In the genomic region with DNA sequence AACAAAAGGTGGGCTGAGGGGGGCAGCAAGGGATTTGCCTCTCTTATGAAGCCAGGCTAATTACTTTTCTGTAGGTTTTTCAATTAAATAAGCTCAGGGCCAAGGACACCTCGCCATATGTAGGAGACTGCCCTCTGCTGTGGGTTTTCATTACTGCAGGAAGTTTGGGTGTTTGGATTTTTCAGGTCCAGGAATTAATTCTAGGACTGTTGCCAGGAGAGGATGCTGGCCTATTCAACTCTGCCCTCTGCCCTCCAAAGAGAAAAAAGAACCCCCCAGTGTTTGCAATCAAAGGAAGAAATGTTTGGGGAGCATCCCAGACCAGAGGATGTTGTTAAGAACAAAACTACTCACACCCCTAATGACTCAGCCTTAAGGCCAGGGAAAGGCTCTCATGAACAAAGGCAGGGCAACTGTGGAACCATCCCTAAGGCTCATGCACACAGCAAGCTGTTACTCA, we compare ENCODE assay signal across 8 mouse cellular contexts. TPM values are rescaled to one million over a fixed set of nuclear protein-coding genes. Genes with fewer than 3 reads are reported as not detected.
A peak's percentile ranks its signal among the peaks of the same experiment; 100 is the strongest.
DNase-seq lines count a peak whose midpoint lies in the region; ATAC-seq and TF ChIP-seq lines count a peak whose summit lies in the region.

No protein-coding gene starts in this region.

- H3K36me3 ChIP-seq in liver, adult 2 months (ENCODE audit: control insufficient read depth, insufficient read depth, low read length) = no peaks in the 10 kb centered on the region
- H3K36me3 ChIP-seq in liver, embryonic 11.5 days (ENCODE audit: control insufficient read depth, insufficient read depth, low read length) = no peaks in the 10 kb centered on the region

- no peaks in the 10 kb centered on the region for H3K4me1 ChIP-seq in liver, adult 2 months (ENCODE audit: control insufficient read depth, insufficient read depth, low read length)
- H3K4me1 ChIP-seq in liver, embryonic 11.5 days (replicated peaks; ENCODE audit: control insufficient read depth, insufficient read depth, low read length) = no peaks in the 10 kb centered on the region

- H3K27me3 ChIP-seq in liver, adult 2 months (ENCODE audit: control insufficient read depth, insufficient read depth, low read length) = no peaks in the 10 kb centered on the region
- H3K27me3 ChIP-seq in liver, embryonic 11.5 days (replicated peaks; ENCODE audit: control insufficient read depth, insufficient read depth, low read length) = no peaks in the 10 kb centered on the region

- no peak overlapping the region for H3K4me2 ChIP-seq in liver, embryonic 11.5 days

- no peaks in the 10 kb centered on the region for H3K79me2 ChIP-seq in liver, adult 2 months (ENCODE audit: control insufficient read depth, insufficient read depth, low read length)

- TF ChIP-seq CTCF in liver, adult 2 months (IDR thresholded peaks at IDR 0.05; ENCODE audit: low read depth, low read length) = no peak; the same call in 1 of the 2 replicates

- ATAC-seq in liver, embryonic 11.5 days (replicated peaks; ENCODE audit: low FRiP score) = no peak
- no peak for ATAC-seq in inflammation-experienced regulatory T-cells, adult 6 months

- peak; percentile 44 for DNase-seq in liver, adult 2 months (ENCODE audit: extremely low read depth, low read depth, low spot score)
- no peak for DNase-seq in liver, embryonic 11.5 days (ENCODE audit: low spot score)
- DNase-seq in embryo, embryonic 10 days (ENCODE audit: low spot score) = peak; percentile 57
- peak; percentile 62 to 81 for DNase-seq in heart, adult 9 months (ENCODE audit: low spot score in 2 of 2)
- peak; percentile 81 to 91 for DNase-seq in kidney, postnatal 36 days
- peak; percentile 66 to 80 for DNase-seq in lung, adult 18-20 months
- DNase-seq in ovary, postnatal 36 days (ENCODE audit: low spot score) = peak; percentile 44

- H3K27ac ChIP-seq in liver, adult 2 months (replicated peaks; ENCODE audit: insufficient read depth, low read depth, low read length) = no peak overlapping the region
- H3K27ac ChIP-seq in liver, embryonic 11.5 days (ENCODE audit: low read depth, low read length) = no peak overlapping the region

- TF ChIP-seq POLR2A in liver, adult 2 months (IDR thresholded peaks at IDR 0.05; ENCODE audit: extremely low read depth, insufficient read depth, low read length) = no peak

- H3K4me3 ChIP-seq in liver, adult 2 months (ENCODE audit: insufficient read depth, low read depth, low read length) = no peak overlapping the region
- H3K4me3 ChIP-seq in liver, embryonic 11.5 days (ENCODE audit: low read depth, low read length) = no peak overlapping the region

- no peak overlapping the region for H3K9ac ChIP-seq in liver, adult 2 months (ENCODE audit: low read depth, low read length)
- no peak overlapping the region for H3K9ac ChIP-seq in liver, embryonic 11.5 days (ENCODE audit: low read depth, low read length)

- 0% methylated on average over 1 of the region's 1 CpGs for WGBS in liver, adult 2 months
- 6% methylated on average over 1 of the region's 1 CpGs for WGBS in liver, embryonic 11.5 days

- H3K9me3 ChIP-seq in liver, embryonic 11.5 days (ENCODE audit: control insufficient read depth, low read length) = no peaks in the 10 kb centered on the region

RNA-seq across cellular contexts. Expression of gene Prickle2, which starts 40.4 kb away (rescaled TPM):
- 1.1 and 1.6 TPM in 2 replicates for total RNA-seq in liver, adult 2 months (2014; rRNA removed)
- polyA plus RNA-seq in liver, adult 2 months (2012; rRNA removed) = 0.27 and 0.42 TPM in 2 replicates
- polyA plus RNA-seq in liver, embryonic 11.5 days (2014; fragmentation: Nextera tagmentation; extraction: Ambion mirVana) = 1.3 and 1.7 TPM in 2 replicates
- not detected for polyA plus RNA-seq in inflammation-experienced regulatory T-cells, adult 6 months (2017; shearing (Covaris generic))
